Mouse (Mus musculus): ENCODE measurements around the gene Rgs1. TPM values are rescaled to one million over a fixed set of nuclear protein-coding genes. Genes with fewer than 3 reads are reported as not detected.
A peak's percentile ranks its signal among the peaks of the same experiment; 100 is the strongest.

Rgs1 gene
- total RNA-seq, 2 experiments from 2014 or later, result not detected

GRCm38 (mm10) chr1:144199538-144199937, 49.5 kb downstream of the Rgs1 start:
- DNase-seq (ENCODE audit: low spot score in 2 of 2), result no peak

GRCm38 (mm10) chr1:144197684-144198083, 51.4 kb downstream of the Rgs1 start:
- peak; percentile 24 to 58 for DNase-seq (ENCODE audit: low spot score in 2 of 2)

Other genes with a start within 250 kb of the Rgs1 start
- gene Rgs2, start 245.1 kb downstream of the Rgs1 start, total RNA-seq (2021), result 10 to 100 TPM; 79.8 to 88.8 TPM
- gene Rgs13, start 71.9 kb downstream of the Rgs1 start, total RNA-seq (2021), result 1 to 10 TPM; 1.1 to 1.6 TPM